Mouse (Mus musculus): ENCODE measurements around the gene Gm16429.
"Not testable (repeated sequence)": the region's sequence is repeated elsewhere in the genome, so short reads cannot be mapped to it uniquely, and the experiment has no call there.

The Gm16429 gene

DNA sequence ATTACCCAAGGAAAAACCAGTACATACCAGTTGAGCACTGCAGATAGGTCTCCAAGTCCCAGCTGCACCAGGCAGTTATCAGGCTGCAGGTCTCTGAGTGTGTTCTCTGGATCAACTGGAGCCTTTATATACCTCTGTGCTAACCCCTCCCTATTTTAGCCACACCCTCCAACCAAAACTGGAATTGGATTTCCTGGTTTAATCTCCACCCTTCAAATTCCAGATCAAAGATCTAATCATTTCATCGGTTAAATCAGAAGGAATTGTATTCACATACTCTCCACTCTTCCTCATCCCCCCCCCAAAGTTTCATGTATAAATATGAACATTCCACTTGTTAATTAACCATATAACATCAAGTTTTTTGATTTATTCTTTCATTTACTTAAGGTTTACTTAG is at the start of gene Gm16429:
Gene Gm16429 (minus strand): TSS at position 101 of the 400 bp plus-strand sequence.
- DNase-seq: not testable (repeated sequence)
